Mouse (Mus musculus): ENCODE data around the gene Apol7e. TPM values are rescaled to one million over a fixed set of nuclear protein-coding genes. Genes with fewer than 3 reads are reported as not detected.
"Not testable (repeated sequence)": the region's sequence is repeated elsewhere in the genome, so short reads cannot be mapped to it uniquely, and the experiment has no call there.

The Apol7e gene
- polyA plus RNA-seq, 1 experiment from 2014 or later, result not detected

- not testable (repeated sequence) for H3K4me1 ChIP-seq (replicated peaks; ENCODE audit: control insufficient read depth, insufficient read depth, low read length); H3K4me2 ChIP-seq (replicated peaks); H3K9me3 ChIP-seq (ENCODE audit: control insufficient read depth, low read length); H3K27ac ChIP-seq; H3K4me3 ChIP-seq (replicated peaks; ENCODE audit: low read length); ATAC-seq (ENCODE audit: low FRiP score); H3K36me3 ChIP-seq (replicated peaks; ENCODE audit: control insufficient read depth, insufficient read depth); DNase-seq (ENCODE audit: low spot score); H3K9ac ChIP-seq; H3K27me3 ChIP-seq (ENCODE audit: control insufficient read depth, insufficient read depth, low read length)
- no CpG with 5 or more reads among the region's 1 CpGs for WGBS
Observed at GRCm38 (mm10) chr15:77708936-77709335, 10.3 kb downstream of the Apol7e start.

GRCm38 (mm10) chr15:77718240-77718639, 19.6 kb downstream of the Apol7e start:
- not testable (repeated sequence) for H3K4me2 ChIP-seq (replicated peaks); H3K4me1 ChIP-seq (replicated peaks; ENCODE audit: control insufficient read depth, insufficient read depth, low read length); H3K4me3 ChIP-seq (replicated peaks; ENCODE audit: low read length); H3K36me3 ChIP-seq (replicated peaks; ENCODE audit: control insufficient read depth, insufficient read depth); H3K27ac ChIP-seq; H3K9ac ChIP-seq; H3K9me3 ChIP-seq (ENCODE audit: control insufficient read depth, low read length); ATAC-seq (ENCODE audit: low FRiP score); DNase-seq (ENCODE audit: low spot score); H3K27me3 ChIP-seq (ENCODE audit: control insufficient read depth, insufficient read depth, low read length)
- 90% methylated on average over 2 of the region's 6 CpGs for WGBS

DNA sequence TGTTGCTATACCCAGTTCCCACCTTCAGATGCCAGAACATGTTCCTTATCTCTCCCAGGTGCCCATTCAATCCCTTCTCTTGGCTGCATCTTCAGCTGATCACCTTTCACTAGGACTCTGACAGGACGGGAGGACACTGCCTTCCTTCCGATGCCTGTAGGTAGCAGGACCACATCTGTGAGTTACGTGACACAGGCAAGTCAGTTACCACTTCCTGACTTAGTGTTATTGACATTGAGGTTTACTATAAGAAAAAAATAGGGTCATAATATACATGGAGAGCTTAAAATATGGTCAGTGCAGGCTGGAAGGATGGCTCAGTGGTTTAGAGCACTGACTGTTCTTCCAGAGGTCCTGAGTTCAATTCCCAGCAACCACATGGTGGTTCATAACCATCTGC, 22.9 kb downstream of the Apol7e start:
- not testable (repeated sequence) for H3K27me3 ChIP-seq (ENCODE audit: control insufficient read depth, insufficient read depth, low read length); H3K36me3 ChIP-seq (replicated peaks; ENCODE audit: control insufficient read depth, insufficient read depth); H3K4me2 ChIP-seq (replicated peaks); ATAC-seq (ENCODE audit: low FRiP score); H3K4me3 ChIP-seq (replicated peaks; ENCODE audit: low read length); DNase-seq (ENCODE audit: low spot score); H3K9ac ChIP-seq; H3K9me3 ChIP-seq (ENCODE audit: control insufficient read depth, low read length); H3K27ac ChIP-seq; H3K4me1 ChIP-seq (replicated peaks; ENCODE audit: control insufficient read depth, insufficient read depth, low read length)
- WGBS, result no CpG with 5 or more reads among the region's 3 CpGs

DNA sequence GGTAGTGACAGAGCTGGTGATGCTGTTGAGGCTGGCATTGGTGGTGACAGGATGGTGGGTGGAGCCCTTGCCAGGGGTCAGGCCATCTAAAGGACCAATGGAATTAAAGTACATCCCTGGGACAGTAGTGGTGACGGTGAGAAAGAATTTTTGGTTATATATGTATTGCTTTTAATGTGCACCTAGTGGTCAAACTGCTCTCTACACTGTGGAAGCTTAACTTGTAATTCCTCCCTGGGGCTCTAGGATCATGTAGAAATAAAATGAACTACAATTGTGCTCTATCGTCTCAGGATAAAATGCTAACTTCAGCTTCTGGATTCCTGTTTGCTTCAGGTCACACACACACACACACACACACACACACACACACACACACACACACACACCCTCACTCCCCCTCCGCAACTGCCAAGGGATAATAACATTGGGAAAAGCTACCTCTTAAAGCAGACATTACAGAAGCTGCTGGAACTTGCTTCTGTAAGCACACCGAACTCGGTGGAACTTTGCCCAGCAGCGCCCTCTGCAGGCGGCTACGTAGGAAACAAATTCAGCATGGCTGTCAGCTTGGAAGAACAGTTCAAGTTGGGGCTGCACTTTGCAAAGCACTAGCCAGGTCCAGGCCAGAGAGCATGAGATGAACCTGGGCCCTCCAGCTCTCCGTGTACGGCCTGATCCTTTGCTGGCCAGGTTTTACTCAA, 25.7 kb downstream of the Apol7e start:
- not testable (repeated sequence) for ATAC-seq (ENCODE audit: low FRiP score); H3K4me2 ChIP-seq (replicated peaks)
- WGBS, result 22% methylated on average over 2 of the region's 10 CpGs

DNA sequence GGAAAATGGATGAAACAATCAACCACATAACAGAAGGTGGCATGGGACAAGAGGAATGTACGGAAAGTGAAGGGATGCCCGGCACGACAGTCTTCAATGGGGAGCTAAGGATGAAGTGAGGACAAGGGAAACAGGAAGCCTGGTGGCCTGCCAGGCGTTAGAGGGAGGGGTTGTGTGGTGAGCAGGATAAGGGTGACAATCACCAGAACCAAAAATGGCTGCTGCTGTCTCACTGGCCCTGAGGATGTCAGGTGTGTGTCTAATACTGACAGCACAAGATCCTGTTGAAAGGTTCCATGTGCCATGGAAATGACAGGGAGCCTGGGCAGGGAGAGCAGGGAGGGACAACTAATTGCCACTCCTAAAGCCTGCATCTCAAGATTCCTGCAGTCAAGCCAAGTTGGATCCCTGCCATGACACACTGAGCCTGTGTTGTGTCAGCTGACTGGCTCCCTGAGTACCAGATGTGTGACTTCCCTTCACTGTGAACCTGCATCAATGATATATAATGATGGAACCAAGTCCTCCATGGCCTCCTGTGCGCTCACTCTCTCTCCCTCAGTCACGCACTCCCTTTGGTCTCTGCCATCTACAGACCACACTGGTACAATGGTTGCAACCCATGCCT, 26.9 kb downstream of the Apol7e start:
- WGBS, result 80% methylated on average over 6 of the region's 6 CpGs
- not testable (repeated sequence) for H3K27me3 ChIP-seq (ENCODE audit: control insufficient read depth, insufficient read depth, low read length); H3K27ac ChIP-seq; ATAC-seq (ENCODE audit: low FRiP score); H3K9me3 ChIP-seq (ENCODE audit: control insufficient read depth, low read length); H3K36me3 ChIP-seq (replicated peaks; ENCODE audit: control insufficient read depth, insufficient read depth); H3K4me3 ChIP-seq (replicated peaks; ENCODE audit: low read length); H3K4me1 ChIP-seq (replicated peaks; ENCODE audit: control insufficient read depth, insufficient read depth, low read length); H3K9ac ChIP-seq; DNase-seq (ENCODE audit: low spot score); H3K4me2 ChIP-seq (replicated peaks)

More for the DNA sequence above, 25.7 kb downstream of the Apol7e start:
- not testable (repeated sequence) for H3K4me1 ChIP-seq (replicated peaks; ENCODE audit: control insufficient read depth, insufficient read depth, low read length); H3K4me3 ChIP-seq (replicated peaks; ENCODE audit: low read length); H3K27me3 ChIP-seq (ENCODE audit: control insufficient read depth, insufficient read depth, low read length); H3K27ac ChIP-seq; H3K9me3 ChIP-seq (ENCODE audit: control insufficient read depth, low read length); H3K36me3 ChIP-seq (replicated peaks; ENCODE audit: control insufficient read depth, insufficient read depth); H3K9ac ChIP-seq; DNase-seq (ENCODE audit: low spot score)

DNA sequence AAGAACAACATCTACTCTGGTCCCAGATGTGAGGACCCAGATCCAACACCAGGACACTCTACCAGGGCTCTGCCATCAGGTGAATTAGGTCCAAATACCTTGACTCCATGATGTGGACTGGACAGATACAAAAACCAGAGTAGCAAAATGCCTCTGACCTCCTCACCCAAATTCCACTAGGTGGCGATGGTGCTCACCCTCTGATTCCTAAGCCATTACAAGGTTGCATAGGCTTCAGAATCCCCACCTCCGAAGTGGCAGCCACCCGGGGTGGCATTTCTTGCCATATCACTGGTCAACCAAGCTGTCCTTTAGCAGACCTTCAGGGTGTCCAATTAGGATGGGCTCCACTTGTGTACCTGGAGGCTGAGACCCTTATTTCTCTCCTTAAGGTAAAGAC, 28.5 kb downstream of the Apol7e start:
- not testable (repeated sequence) for H3K4me1 ChIP-seq (replicated peaks; ENCODE audit: control insufficient read depth, insufficient read depth, low read length); H3K4me3 ChIP-seq (replicated peaks; ENCODE audit: low read length); H3K4me2 ChIP-seq (replicated peaks); H3K27ac ChIP-seq; H3K27me3 ChIP-seq (ENCODE audit: control insufficient read depth, insufficient read depth, low read length); ATAC-seq (ENCODE audit: low FRiP score); DNase-seq (ENCODE audit: low spot score); H3K9ac ChIP-seq; H3K9me3 ChIP-seq (ENCODE audit: control insufficient read depth, low read length); H3K36me3 ChIP-seq (replicated peaks; ENCODE audit: control insufficient read depth, insufficient read depth)
- WGBS, result 7% methylated on average over 3 of the region's 3 CpGs

DNA sequence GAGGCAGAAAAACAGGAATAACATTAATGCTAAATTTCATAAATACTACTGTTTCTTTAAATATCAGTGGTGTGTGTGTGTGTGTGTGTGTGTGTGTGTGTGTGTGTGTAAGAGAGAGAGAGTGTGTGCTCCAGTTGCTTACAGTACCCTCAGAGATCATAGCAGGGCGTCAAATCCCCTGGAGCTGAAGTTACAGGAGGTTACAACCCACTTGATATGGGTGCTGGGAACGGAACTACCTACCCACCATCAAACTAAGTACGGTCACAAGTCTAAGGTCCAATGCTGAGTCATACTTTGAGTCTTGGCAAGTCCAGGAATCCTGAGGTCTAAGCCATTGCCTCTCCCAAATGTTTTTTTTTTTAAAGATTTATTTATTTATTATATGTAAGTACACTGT, 29.1 kb downstream of the Apol7e start:
- not testable (repeated sequence) for ATAC-seq (ENCODE audit: low FRiP score); H3K9ac ChIP-seq; DNase-seq (ENCODE audit: low spot score); H3K4me3 ChIP-seq (replicated peaks; ENCODE audit: low read length); H3K9me3 ChIP-seq (ENCODE audit: control insufficient read depth, low read length); H3K4me1 ChIP-seq (replicated peaks; ENCODE audit: control insufficient read depth, insufficient read depth, low read length); H3K27me3 ChIP-seq (ENCODE audit: control insufficient read depth, insufficient read depth, low read length); H3K27ac ChIP-seq; H3K4me2 ChIP-seq (replicated peaks); H3K36me3 ChIP-seq (replicated peaks; ENCODE audit: control insufficient read depth, insufficient read depth)
- 85% methylated on average over 3 of the region's 3 CpGs for WGBS

GRCm38 (mm10) chr15:77728739-77729138, 30.1 kb downstream of the Apol7e start, which contains the start of gene Apol9b:
Gene Apol9b, plus strand, starts transcription at chr15:77729039.
- not testable (repeated sequence) for H3K4me2 ChIP-seq (replicated peaks)
- WGBS, result 100% methylated on average over 1 of the region's 4 CpGs

GRCm38 (mm10) chr15:77731605-77732004, 32.9 kb downstream of the Apol7e start:
- H3K9me3 ChIP-seq (ENCODE audit: control insufficient read depth, low read length), result no peaks in the 10 kb centered on the region
- 90% methylated on average over 5 of the region's 5 CpGs for WGBS
- ATAC-seq (ENCODE audit: low FRiP score), result no peak

More at GRCm38 (mm10) chr15:77728739-77729138, 30.1 kb downstream of the Apol7e start, which contains the start of gene Apol9b:
- not testable (repeated sequence) for ATAC-seq (ENCODE audit: low FRiP score); H3K27me3 ChIP-seq (ENCODE audit: control insufficient read depth, insufficient read depth, low read length); H3K4me3 ChIP-seq (replicated peaks; ENCODE audit: low read length); H3K27ac ChIP-seq; H3K9ac ChIP-seq; H3K36me3 ChIP-seq (replicated peaks; ENCODE audit: control insufficient read depth, insufficient read depth); H3K9me3 ChIP-seq (ENCODE audit: control insufficient read depth, low read length); DNase-seq (ENCODE audit: low spot score); H3K4me1 ChIP-seq (replicated peaks; ENCODE audit: control insufficient read depth, insufficient read depth, low read length)

More at GRCm38 (mm10) chr15:77731605-77732004, 32.9 kb downstream of the Apol7e start:
- DNase-seq (ENCODE audit: low spot score), result no peak
- Histone ChIP-seq H3K27ac (no peak overlapping the region), H3K4me3 (replicated peaks; ENCODE audit: low read length) (no peak overlapping the region), H3K27me3 (ENCODE audit: control insufficient read depth, insufficient read depth, low read length) (no peaks in the 10 kb centered on the region), H3K4me1 (replicated peaks; ENCODE audit: control insufficient read depth, insufficient read depth, low read length) (no peaks in the 10 kb centered on the region), H3K9ac (no peak overlapping the region), H3K4me2 (replicated peaks) (no peak overlapping the region), H3K36me3 (replicated peaks; ENCODE audit: control insufficient read depth, insufficient read depth) (no peaks in the 10 kb centered on the region)
